Mouse (Mus musculus) ES-Bruce4 (cell line): ENCODE data around the gene Auts2.

ENCODE experiments used
- CTCF ChIP-seq: IDR thresholded peaks from one replicate; pipeline ENCODE4 v1.8.1; 2011; ENCODE audit warnings: low read depth, low read length
- EP300 ChIP-seq: IDR thresholded peaks from 2 replicates; pipeline ENCODE4 v1.6.1; 2011; ENCODE audit warnings: low read depth, low read length; ENCODE audit not compliant: insufficient read depth

- no peak for TF ChIP-seq CTCF
- no peak for TF ChIP-seq EP300
These were observed 629.6 kb downstream of the Auts2 start for GRCm38 (mm10) chr5:131913562-131913961.
